Mouse (Mus musculus) layer of hippocampus, adult 2 months (tissue): ENCODE results near the gene Malrd1. TPM values are rescaled to one million over a fixed set of nuclear protein-coding genes. Genes with fewer than 3 reads are reported as not detected.

ENCODE experiments used
- DNase-seq, 2 experiments: peaks; one replicate each; pipeline ENCODE4 v3.0.0; 2022; ENCODE audit warnings: low spot score in 2 of 2
- H3K27ac ChIP-seq: fragments of 200-600 bp; 2 replicates; pipeline ENCODE4 v1.8.1; 2022
- H3K4me3 ChIP-seq: fragments of 200-600 bp; 2 replicates; pipeline ENCODE4 v1.8.1; 2022; ENCODE audit warnings: mild to moderate bottlenecking
- CTCF ChIP-seq: fragments of 200-600 bp; conservative IDR thresholded peaks from 2 replicates; pipeline ENCODE4 v1.8.1; 2022; ENCODE audit warnings: antibody characterized with exemption, mild to moderate bottlenecking, moderate library complexity
- long read RNA-seq, 2 experiments: library from polyadenylated mRNA; stranded (forward); transcript quantifications; one replicate each; pipeline ENCODE4 v2.0.0; 2021; ENCODE audit warnings: borderline mapping rate in 2 of 2
- total RNA-seq, 2 experiments: library from RNA; stranded (reverse); gene quantifications; 2 replicates each; pipeline ENCODE4 v1.2.3; 2021

The Malrd1 gene
- total RNA-seq = not detected
- long read RNA-seq, experiment 1 = 0 reads
- long read RNA-seq, experiment 2, partial matches to known transcripts = 0 of 1 reads
- long read RNA-seq, experiment 2, other reads (novel, unspliced or antisense) = 1 of 1 reads

GRCm38 (mm10) chr2:15526241-15526924 is at the start of gene Malrd1:
Malrd1 (plus strand) TSS chr2:15526479.
- no peak for DNase-seq
- H3K4me3 ChIP-seq = no peak within 1 kb of the TSS
- TF ChIP-seq CTCF = no peak
- H3K27ac ChIP-seq = no peak within 1 kb of the TSS

DNA sequence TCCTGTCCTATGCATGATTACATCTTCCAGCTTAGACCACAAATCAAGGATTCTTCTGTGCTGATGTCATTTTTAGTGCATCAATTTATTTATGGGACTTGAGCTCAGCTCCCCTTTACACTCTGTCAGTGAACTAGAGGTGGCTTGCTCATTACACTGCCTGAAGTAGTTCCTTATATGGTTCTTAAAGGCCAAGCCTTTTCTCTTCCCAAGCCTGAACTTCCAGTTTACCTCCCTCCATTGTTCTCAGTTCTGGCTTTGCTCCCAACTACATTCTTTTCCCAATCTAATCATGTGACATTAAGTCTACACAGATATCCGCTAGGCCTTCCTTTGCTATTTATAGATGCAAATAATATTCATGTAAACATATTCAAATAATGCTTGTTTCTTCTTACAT is 12.4 kb downstream of the Malrd1 start:
- H3K4me3 ChIP-seq = no peak overlapping the region
- no peak overlapping the region for H3K27ac ChIP-seq
- no peak for DNase-seq
- TF ChIP-seq CTCF = no peak

- Histone ChIP-seq H3K27ac (no peak overlapping the region), H3K4me3 (no peak overlapping the region)
- no peak for TF ChIP-seq CTCF
- no peak for DNase-seq
Measured at GRCm38 (mm10) chr2:15613327-15613948, 87.2 kb downstream of the Malrd1 start.

- DNase-seq = no peak
- Histone ChIP-seq H3K4me3 (no peak overlapping the region), H3K27ac (no peak overlapping the region)
- TF ChIP-seq CTCF = no peak
Measured at GRCm38 (mm10) chr2:15614026-15614425, 87.7 kb downstream of the Malrd1 start.

GRCm38 (mm10) chr2:15635761-15636160 is 109.5 kb downstream of the Malrd1 start:
- no peak for DNase-seq
- H3K27ac ChIP-seq = no peak overlapping the region

DNA sequence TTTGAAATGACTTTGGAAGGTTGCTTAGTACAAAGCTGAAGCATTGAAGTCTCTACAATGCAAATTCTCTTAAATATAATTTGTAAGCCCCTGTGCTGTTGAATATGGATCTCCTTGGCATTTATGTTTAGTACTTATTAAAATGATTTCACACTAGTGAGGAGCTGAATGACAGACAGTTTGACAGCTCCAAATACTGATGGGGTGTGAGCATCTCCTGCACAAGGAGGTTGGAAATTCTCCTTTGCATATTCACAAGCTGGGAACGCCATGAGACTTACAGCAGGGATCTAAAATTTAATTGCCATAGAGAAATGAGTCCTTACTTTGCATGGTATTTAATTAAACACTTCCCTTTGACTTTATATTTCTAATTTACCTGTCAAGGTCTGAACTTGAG is 117.6 kb downstream of the Malrd1 start:
- Histone ChIP-seq H3K4me3 (no peak overlapping the region), H3K27ac (no peak overlapping the region)
- DNase-seq = no peak
- TF ChIP-seq CTCF = no peak

More at GRCm38 (mm10) chr2:15635761-15636160, 109.5 kb downstream of the Malrd1 start:
- no peak for TF ChIP-seq CTCF
- H3K4me3 ChIP-seq = no peak overlapping the region

DNA sequence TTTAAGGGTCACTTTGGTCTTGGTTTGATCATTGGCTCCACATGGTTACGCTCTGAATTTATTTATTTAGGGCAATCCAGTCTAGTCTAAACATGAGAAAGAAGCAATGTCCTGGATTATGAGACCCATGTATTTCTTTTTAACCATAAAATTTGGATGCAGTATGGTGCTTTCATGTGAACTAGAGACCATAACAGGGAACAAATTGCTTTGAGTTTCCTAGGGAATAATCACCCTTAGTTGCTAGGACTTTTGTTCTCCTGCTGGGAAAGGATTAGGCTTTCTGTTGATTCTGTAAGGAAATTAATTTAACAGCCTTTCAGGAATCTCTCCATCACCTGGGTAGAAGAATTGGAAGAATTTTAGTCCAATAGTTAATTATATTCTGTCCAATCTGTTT is 130.1 kb downstream of the Malrd1 start:
- DNase-seq = no peak
- Histone ChIP-seq H3K27ac (no peak overlapping the region), H3K4me3 (no peak overlapping the region)
- no peak for TF ChIP-seq CTCF

DNA sequence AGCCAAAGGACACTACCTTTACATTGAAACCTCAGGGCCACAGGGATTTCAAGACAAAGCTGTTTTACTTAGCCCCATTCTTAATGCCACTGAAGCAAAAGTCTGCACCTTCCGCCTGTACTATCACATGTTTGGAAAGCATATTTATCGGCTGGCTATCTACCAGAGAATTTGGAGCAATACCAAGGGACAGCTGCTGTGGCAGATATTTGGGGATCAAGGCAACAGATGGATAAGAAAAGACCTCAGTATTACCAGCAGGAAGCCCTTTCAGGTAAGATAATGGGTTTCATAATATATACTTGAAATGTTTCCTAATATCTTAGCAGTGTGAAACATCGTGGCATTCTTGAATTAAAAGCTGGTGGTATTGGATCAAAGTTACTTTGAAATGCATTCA is 176.7 kb downstream of the Malrd1 start:
- DNase-seq = no peak

GRCm38 (mm10) chr2:15740945-15741344 is 214.7 kb downstream of the Malrd1 start:
- peak; percentile 20 to 27 for DNase-seq
- TF ChIP-seq CTCF = no peak
- Histone ChIP-seq H3K4me3 (no peak overlapping the region), H3K27ac (0 out of 2 replicates have a peak overlapping the region, but pooled peaks have one; percentile 43)

More for the DNA sequence above, 176.7 kb downstream of the Malrd1 start:
- no peak overlapping the region for H3K4me3 ChIP-seq
- no peak overlapping the region for H3K27ac ChIP-seq
- no peak for TF ChIP-seq CTCF

DNA sequence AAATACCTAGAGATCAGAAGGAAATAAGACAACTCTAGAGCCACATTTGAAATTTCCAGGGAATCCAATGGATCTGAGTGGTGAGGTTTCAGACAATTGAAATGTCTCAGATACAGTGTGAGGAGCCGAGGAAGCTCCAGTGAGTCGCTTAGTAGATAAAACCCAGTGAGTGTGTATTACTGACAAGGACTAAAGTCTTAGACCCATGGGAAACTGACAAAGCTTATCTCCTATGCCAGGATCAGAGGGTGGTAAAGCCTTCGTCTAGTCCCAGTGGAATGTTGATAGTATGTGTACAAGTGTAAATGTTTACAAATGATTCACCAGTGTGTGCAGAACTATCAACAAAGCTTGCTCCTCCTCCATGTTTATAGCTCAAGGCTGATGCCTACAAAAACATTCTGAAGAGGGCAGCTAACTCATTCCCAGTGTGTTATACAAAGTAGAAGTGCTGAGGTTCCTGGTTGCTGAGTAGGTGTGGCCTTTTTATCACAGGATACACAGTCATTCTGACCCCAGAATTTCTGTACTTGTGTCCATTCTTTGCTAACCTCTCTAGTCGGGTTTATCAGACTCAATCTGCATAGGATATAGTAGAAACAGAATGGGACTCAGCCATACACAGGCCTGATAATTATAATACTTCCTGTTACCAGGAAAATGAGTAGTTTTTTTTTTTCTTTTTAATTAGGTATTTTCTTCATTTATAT is 218.9 kb downstream of the Malrd1 start:
- Histone ChIP-seq H3K4me3 (no peak overlapping the region), H3K27ac (no peak overlapping the region)
- no peak for TF ChIP-seq CTCF
- DNase-seq = no peak

DNA sequence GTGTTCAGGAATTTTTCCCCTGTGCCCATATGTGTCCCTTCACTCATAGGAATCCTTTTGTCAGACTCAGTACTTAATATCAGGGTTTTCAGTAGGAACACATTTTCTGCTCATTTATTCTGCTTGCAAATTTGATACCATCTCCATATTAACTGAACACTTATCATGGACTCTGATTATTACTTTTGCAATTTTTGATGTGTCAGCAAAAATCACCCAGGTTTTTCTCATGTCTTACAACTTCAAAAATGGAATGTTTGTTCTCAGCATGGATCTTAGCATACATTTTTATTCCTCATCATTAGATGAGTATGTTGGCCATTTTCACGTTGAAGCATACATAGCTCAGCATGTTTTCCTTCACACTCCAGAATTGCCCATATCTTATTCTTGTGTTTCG is 258.5 kb downstream of the Malrd1 start:
- Histone ChIP-seq H3K27ac (no peak overlapping the region), H3K4me3 (no peak overlapping the region)
- no peak for DNase-seq
- no peak for TF ChIP-seq CTCF

DNA sequence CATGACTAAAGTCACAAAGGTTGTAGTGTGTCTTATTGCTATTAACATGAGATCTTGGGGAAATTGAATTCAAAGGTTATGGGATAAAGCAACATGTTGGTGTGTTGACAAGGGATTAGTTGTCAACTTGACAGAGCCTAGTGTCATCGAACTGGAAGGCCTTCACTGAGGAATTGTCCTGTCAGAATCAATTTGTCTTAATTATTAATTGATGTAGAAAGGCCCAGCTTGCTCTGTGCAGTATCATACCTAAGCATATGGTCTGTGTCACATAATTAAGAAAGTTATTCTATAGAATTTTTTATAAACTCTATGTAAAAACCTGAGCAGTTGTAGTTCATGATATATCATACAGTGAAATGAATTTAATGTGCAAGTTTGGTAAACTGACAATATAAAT is 289.4 kb downstream of the Malrd1 start:
- H3K27ac ChIP-seq = no peak overlapping the region

DNA sequence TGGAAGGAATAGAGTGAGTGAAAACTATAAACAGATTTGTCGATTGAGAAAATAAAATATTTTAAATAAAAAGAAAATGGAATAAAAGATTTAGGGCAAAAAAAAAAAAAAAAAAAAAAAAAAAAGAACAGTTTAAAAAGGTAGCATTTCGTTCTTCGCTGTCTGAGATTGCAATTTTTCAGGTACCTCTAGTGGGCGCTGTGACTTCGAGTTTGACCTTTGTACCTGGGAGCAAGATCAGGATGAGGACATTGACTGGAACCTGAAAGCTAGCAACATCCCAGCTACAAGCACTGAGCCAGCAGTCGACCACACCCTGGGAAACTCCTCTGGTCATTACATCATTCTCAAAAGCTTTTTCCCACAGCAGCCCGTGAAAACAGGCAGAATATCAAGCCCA is 343.1 kb downstream of the Malrd1 start:
- DNase-seq = no peak
- Histone ChIP-seq H3K27ac (no peak overlapping the region), H3K4me3 (no peak overlapping the region)
- peak; percentile 53 for TF ChIP-seq CTCF

More for the DNA sequence above, 289.4 kb downstream of the Malrd1 start:
- TF ChIP-seq CTCF = no peak
- no peak overlapping the region for H3K4me3 ChIP-seq
- no peak for DNase-seq
